9 mouse cellular contexts compared by ENCODE assay signal in the genomic region with DNA sequence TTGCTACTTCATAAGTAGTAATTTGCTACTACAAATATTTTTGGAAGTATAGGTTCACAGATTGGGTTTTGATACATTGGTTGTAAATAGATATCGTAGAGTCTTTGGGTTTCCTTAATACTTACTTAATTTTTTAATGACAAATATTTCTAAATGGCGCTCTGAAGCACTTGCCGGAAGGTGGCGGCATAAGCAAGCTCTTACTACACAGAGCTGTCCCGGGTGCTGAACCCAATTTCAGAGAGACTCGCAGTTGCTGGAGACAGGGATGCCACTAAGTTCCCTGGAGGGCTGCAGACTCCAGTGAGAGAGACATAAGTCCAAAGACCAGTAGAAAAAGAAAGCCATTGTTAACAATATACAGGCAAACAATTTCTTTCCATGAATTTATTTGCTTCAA. TPM values are rescaled to one million over a fixed set of nuclear protein-coding genes. Genes with fewer than 3 reads are reported as not detected.
A peak's percentile ranks its signal among the peaks of the same experiment; 100 is the strongest.
DNase-seq lines count a peak whose midpoint lies in the region; ATAC-seq and TF ChIP-seq lines count a peak whose summit lies in the region.
"Had no signal": no experiment of that assay in that cellular context is flagged by ENCODE, and none has a peak within 500 bp of the region (broad histone marks: within the 10 kb centered on the region; RNA-seq: fewer than 3 reads in every experiment).

No protein-coding gene starts in this region.

- peak; percentile 46 to 73 for DNase-seq in heart, postnatal 10 days
- peak; percentile 44 for DNase-seq in ES-E14 (ENCODE audit: low read depth, low spot score)
- peak; percentile 13 for DNase-seq in c-Kit-positive CD71-positive TER-119-positive erythroid progenitor cells, embryonic 14.5 days (ENCODE audit: low spot score)
- peak; percentile 7 to 56 for DNase-seq in frontal cortex, postnatal 10 days (ENCODE audit: low spot score in 2 of 2)
- peak; percentile 59 to 61 for DNase-seq in left cerebral cortex, adult 18-20 months (ENCODE audit: low spot score in 2 of 2)
- DNase-seq in midbrain, embryonic 14.5 days, result peak; percentile 87
- DNase-seq in testis, postnatal 10 days (ENCODE audit: low spot score), result peak; percentile 85

- H3K4me3 ChIP-seq in heart, embryonic 11.5 days (ENCODE audit: low read depth, low read length), result no peak overlapping the region
- H3K4me3 ChIP-seq in ES-E14 (ENCODE audit: insufficient read depth in 1 of 2, low read depth in 1 of 2, low read length in 2 of 2, poor library complexity in 1 of 2, severe bottlenecking in 1 of 2), result no peak overlapping the region
- no peak overlapping the region for H3K4me3 ChIP-seq in midbrain, embryonic 14.5 days (replicated peaks; ENCODE audit: low read depth, low read length)
- H3K4me3 ChIP-seq: embryonic facial prominence, embryonic 12.5 days had no signal

- no peak overlapping the region for H3K27ac ChIP-seq in heart, embryonic 11.5 days (ENCODE audit: low read depth, low read length)
- H3K27ac ChIP-seq in ES-E14 (ENCODE audit: insufficient read depth, low read depth, low read length, poor library complexity, severe bottlenecking), result no peak overlapping the region
- H3K27ac ChIP-seq in midbrain, embryonic 14.5 days (replicated peaks; ENCODE audit: low read depth, low read length), result no peak overlapping the region
- H3K27ac ChIP-seq: embryonic facial prominence, embryonic 12.5 days had no signal

- no peaks in the 10 kb centered on the region for H3K4me1 ChIP-seq in heart, embryonic 11.5 days (ENCODE audit: control insufficient read depth, insufficient read depth, low read length)
- peaks cover 0 to 6% of the 10 kb centered on the region in 2 experiments; a peak in 1 of 4 replicates for H3K4me1 ChIP-seq in ES-E14 (ENCODE audit: control insufficient read depth in 2 of 2, insufficient read depth in 2 of 2, low read length in 2 of 2, poor library complexity in 1 of 2)
- no peaks in the 10 kb centered on the region for H3K4me1 ChIP-seq in midbrain, embryonic 14.5 days (ENCODE audit: control insufficient read depth, insufficient read depth, low read length)
- H3K4me1 ChIP-seq: embryonic facial prominence, embryonic 12.5 days had no signal

- no peak overlapping the region for H3K9ac ChIP-seq in heart, embryonic 11.5 days (ENCODE audit: low read depth, low read length)
- no peak overlapping the region for H3K9ac ChIP-seq in ES-E14 (ENCODE audit: insufficient read depth, low read depth, low read length, poor library complexity, severe bottlenecking)
- H3K9ac ChIP-seq in midbrain, embryonic 14.5 days (replicated peaks; ENCODE audit: low read length), result no peak overlapping the region
- H3K9ac ChIP-seq: embryonic facial prominence, embryonic 12.5 days had no signal

- H3K27me3 ChIP-seq in heart, embryonic 11.5 days (ENCODE audit: control insufficient read depth, insufficient read depth, low read length), result peaks cover 45% of the 10 kb centered on the region
- H3K27me3 ChIP-seq in midbrain, embryonic 14.5 days (ENCODE audit: control insufficient read depth, insufficient read depth, low read length), result peaks cover 37% of the 10 kb centered on the region

- no peaks in the 10 kb centered on the region for H3K9me3 ChIP-seq in heart, embryonic 11.5 days (replicated peaks; ENCODE audit: control insufficient read depth, low read length)
- no peaks in the 10 kb centered on the region for H3K9me3 ChIP-seq in ES-E14 (ENCODE audit: control insufficient read depth, insufficient read depth, low read depth, low read length)
- H3K9me3 ChIP-seq in midbrain, embryonic 14.5 days (ENCODE audit: control insufficient read depth, low read length), result no peaks in the 10 kb centered on the region
- H3K9me3 ChIP-seq: embryonic facial prominence, embryonic 12.5 days had no signal

- ATAC-seq in heart, embryonic 11.5 days (replicated peaks; ENCODE audit: insufficient number of reproducible peaks, low FRiP score, low TSS enrichment), result no peak
- 0 out of 2 replicates have a peak, but pooled peaks have one; percentile 59 for ATAC-seq in midbrain, embryonic 14.5 days (ENCODE audit: low FRiP score, low TSS enrichment)

- H3K36me3 ChIP-seq in heart, embryonic 11.5 days (ENCODE audit: control insufficient read depth, insufficient read depth, low read length), result no peaks in the 10 kb centered on the region
- H3K36me3 ChIP-seq in ES-E14 (ENCODE audit: control insufficient read depth, insufficient read depth, low read length, poor library complexity, severe bottlenecking), result no peaks in the 10 kb centered on the region
- H3K36me3 ChIP-seq in midbrain, embryonic 14.5 days (ENCODE audit: control insufficient read depth, insufficient read depth, low read length), result no peaks in the 10 kb centered on the region
- H3K36me3 ChIP-seq: embryonic facial prominence, embryonic 12.5 days had no signal

- intact Hi-C loops in heart, postnatal 10 days (cut with DNase I), result loop anchor here (2.0 to 10.0 kb wide), 3 partner anchors 1272 to 1660 kb away; no protein-coding TSS in a partner anchor

- no peak overlapping the region for H3K4me2 ChIP-seq in heart, embryonic 11.5 days
- no peak overlapping the region for H3K4me2 ChIP-seq in midbrain, embryonic 14.5 days (ENCODE audit: low read length)
- H3K4me2 ChIP-seq: embryonic facial prominence, embryonic 12.5 days had no signal

- in situ Hi-C loops in ES-E14 (cut with MboI; ENCODE audit: low sequenced_read_pairs in 2 of 2, unreplicated experiment in 2 of 2), result loop anchor here in 1 of 2 experiments (25.0 kb wide), 1 partner anchor 1270 kb away; no protein-coding TSS in a partner anchor

- 4% methylated on average over 6 of the region's 6 CpGs for WGBS in heart, embryonic 11.5 days (ENCODE audit: insufficient replicate concordance)
- 7% methylated on average over 6 of the region's 6 CpGs for WGBS in midbrain, embryonic 14.5 days

TF ChIP-seq in ES-E14, 5 proteins besides CTCF, POLR2A, EP300 and RAD21:
- no peak for TF ChIP-seq ZNF384 (IDR thresholded peaks at IDR 0.05; ENCODE audit: low read depth, low read length)
- peak; percentile 78; the same call in 1 of the 2 replicates for TF ChIP-seq ZC3H11A (IDR thresholded peaks at IDR 0.05; ENCODE audit: borderline replicate concordance, low read depth, low read length)
- no peak for TF ChIP-seq MAFK (IDR thresholded peaks at IDR 0.05; ENCODE audit: insufficient read depth, low read depth, low read length)

RNA-seq across cellular contexts. Expression of a gene that starts 0.9 kb away (rescaled TPM):
- total RNA-seq in heart, postnatal 10 days (2021), result not detected
- not detected in 2 replicates for polyA plus RNA-seq in heart, embryonic 11.5 days (2014; fragmentation: Nextera tagmentation; extraction: Ambion mirVana)
- not detected in 2 replicates for total RNA-seq in ES-E14 (2012; rRNA removed)
- 10 to 100 TPM in 1 of 2 experiments, 1 to 10 TPM in 1; 9.4 to 10.8 TPM for total RNA-seq in left cerebral cortex, adult 18-20 months (2021)
- 1.9 and 2.4 TPM in 2 replicates for polyA plus RNA-seq in midbrain, embryonic 14.5 days (2014; fragmentation: Nextera tagmentation; extraction: Ambion mirVana)

Comparison
In these comparisons a context has a peak if more than half of its experiments do, and no peak if none do; other contexts are left out.
1. DNase-seq: peak in every context shown above with its lines; median percentile 87 in midbrain, embryonic 14.5 days; 85 in testis, postnatal 10 days; 60 in left cerebral cortex, adult 18-20 months; 60 in heart, postnatal 10 days; 44 in ES-E14; 32 in frontal cortex, postnatal 10 days; 13 in c-Kit-positive CD71-positive TER-119-positive erythroid progenitor cells, embryonic 14.5 days.